Mouse (Mus musculus): ENCODE measurements around the gene Pwwp2a.

Gene Pwwp2a

GRCm38 (mm10) chr11:43723411-43723810, 41.6 kb downstream of the Pwwp2a start:
- DNase-seq (ENCODE audit: low read depth, low spot score) = no peak

GRCm38 (mm10) chr11:43727796-43728195, 46.0 kb downstream of the Pwwp2a start:
- no peak for DNase-seq (ENCODE audit: low read depth, low spot score)

- DNase-seq (ENCODE audit: low read depth, low spot score) = no peak
Measured at GRCm38 (mm10) chr11:43728737-43729301, 47.0 kb downstream of the Pwwp2a start.

GRCm38 (mm10) chr11:43747233-43748226, 65.7 kb downstream of the Pwwp2a start, which contains the start of gene Ttc1:
Gene Ttc1 (minus strand): TSS chr11:43748008.
- DNase-seq (ENCODE audit: low read depth, low spot score) = peak; percentile 92

- DNase-seq (ENCODE audit: low read depth, low spot score) = no peak
Measured at GRCm38 (mm10) chr11:43751542-43751941, 69.7 kb downstream of the Pwwp2a start.

- no peak for DNase-seq (ENCODE audit: low read depth, low spot score)
Measured at GRCm38 (mm10) chr11:43754568-43754967, 72.8 kb downstream of the Pwwp2a start.

- no peak for DNase-seq (ENCODE audit: low read depth, low spot score)
Measured at GRCm38 (mm10) chr11:43755411-43755810, 73.6 kb downstream of the Pwwp2a start.

GRCm38 (mm10) chr11:43758436-43758835, 76.6 kb downstream of the Pwwp2a start:
- no peak for DNase-seq (ENCODE audit: low read depth, low spot score)

GRCm38 (mm10) chr11:43766922-43767648, 85.3 kb downstream of the Pwwp2a start:
- peak; percentile 61 for DNase-seq (ENCODE audit: low read depth, low spot score)

GRCm38 (mm10) chr11:43767749-43768148, 86.0 kb downstream of the Pwwp2a start:
- DNase-seq (ENCODE audit: low read depth, low spot score) = no peak

- DNase-seq (ENCODE audit: low read depth, low spot score) = no peak
Measured at GRCm38 (mm10) chr11:43770110-43770509, 88.3 kb downstream of the Pwwp2a start.

Data from embryo, embryonic 11.5 days (tissue).